Mouse (Mus musculus) megakaryocyte, embryonic 14.5 days (primary cell): ENCODE data around the gene Abhd17b.

Source experiments
- FLI1 ChIP-seq: IDR thresholded peaks from 2 replicates; pipeline ENCODE4 v1.6.1; 2012; ENCODE audit warnings: low read length, inconsistent platforms, mixed read lengths
- GATA1 ChIP-seq: IDR thresholded peaks from 3 replicates; pipeline ENCODE4 v1.6.1; 2012; ENCODE audit warnings: mixed read lengths, low read length, inconsistent platforms, borderline replicate concordance

DNA sequence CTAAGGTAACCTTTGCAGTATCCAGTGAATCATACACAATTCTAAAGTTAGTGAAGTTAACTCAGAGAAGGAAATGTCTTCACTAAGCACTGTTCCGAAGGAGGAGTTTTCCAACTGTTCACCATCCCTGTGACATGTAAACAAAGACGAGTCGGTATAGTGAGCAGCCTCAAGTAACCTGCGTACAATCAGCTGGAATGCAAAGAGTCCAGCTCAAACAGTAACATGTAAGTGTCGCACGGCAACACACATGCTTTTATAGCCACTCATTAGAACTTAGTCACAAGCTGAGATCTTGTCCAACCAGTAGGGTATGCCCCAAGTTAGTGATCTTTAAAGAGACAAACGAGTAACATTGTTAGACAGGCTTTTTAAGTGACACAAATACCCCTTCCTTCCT, 15.3 kb upstream of the Abhd17b start:
- TF ChIP-seq GATA1: no peak
- no peak for TF ChIP-seq FLI1
